Mouse (Mus musculus): ENCODE data around the gene Per2. TPM values are rescaled to one million over a fixed set of nuclear protein-coding genes. Genes with fewer than 3 reads are reported as not detected.

Per2 gene
- polyA plus RNA-seq, 1 experiment from 2014 or later, result 3.7 TPM

DNA sequence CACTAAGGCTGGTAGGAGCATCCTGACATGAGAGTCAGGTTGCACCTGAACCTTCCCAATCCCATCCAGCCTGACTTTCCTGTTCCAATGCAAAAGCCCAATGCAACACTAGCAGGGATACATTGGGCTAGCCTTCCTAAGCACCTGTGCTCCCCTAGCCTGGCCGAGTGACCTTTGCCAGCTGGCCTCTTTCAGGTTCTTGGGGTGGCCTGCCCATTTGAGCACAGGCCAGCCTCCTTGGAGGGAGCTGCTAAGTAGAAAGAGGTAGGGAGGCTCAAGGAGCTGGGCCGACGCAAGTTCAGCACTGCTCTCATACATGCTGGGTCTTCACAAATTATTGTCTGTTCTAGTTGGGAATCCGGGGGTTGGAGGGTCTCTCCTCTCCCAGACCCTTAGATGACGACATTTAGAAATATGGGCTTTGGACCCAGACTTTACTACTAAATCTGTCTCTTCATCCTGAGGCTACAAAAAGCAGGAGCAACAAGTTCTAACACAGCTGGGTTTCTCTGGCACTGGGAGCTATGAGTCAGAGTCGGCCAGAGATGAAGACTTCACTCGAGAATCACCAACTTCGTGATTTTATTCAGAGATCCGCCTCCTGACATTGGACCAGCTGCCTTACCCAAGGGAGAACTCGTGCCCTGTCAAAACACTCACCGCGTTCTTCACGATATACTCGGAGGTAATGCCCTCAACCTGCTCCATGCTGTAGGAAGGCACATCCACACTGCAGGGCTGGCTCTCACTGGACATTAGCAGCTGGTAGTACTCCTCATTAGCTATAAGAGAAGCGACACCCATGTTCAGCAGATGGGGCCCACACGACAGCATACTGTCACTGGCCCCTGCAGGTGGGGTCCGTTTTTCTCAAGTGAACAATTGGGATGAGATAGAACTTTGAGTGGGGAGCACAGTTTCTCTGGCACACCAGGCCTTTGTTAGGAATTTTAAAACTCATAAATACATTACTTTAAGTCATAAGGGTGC lies 14.0 kb downstream of the Per2 start:
- Histone ChIP-seq H3K4me1 (peaks cover 26% of the 10 kb centered on the region), H3K9ac (no peak overlapping the region), H3K9me3 (no peaks in the 10 kb centered on the region), H3K4me3 (no peak overlapping the region), H3K36me3 (peaks cover 41% of the 10 kb centered on the region), H3K27ac (peak overlapping the region; percentile 78), H3K4me2 (no peak overlapping the region), H3K27me3 (no peaks in the 10 kb centered on the region)
- WGBS, result 80% methylated on average over 17 of the region's 17 CpGs
- no peak for ATAC-seq (ENCODE audit: insufficient number of reproducible peaks, low FRiP score, low TSS enrichment, low read depth)

DNA sequence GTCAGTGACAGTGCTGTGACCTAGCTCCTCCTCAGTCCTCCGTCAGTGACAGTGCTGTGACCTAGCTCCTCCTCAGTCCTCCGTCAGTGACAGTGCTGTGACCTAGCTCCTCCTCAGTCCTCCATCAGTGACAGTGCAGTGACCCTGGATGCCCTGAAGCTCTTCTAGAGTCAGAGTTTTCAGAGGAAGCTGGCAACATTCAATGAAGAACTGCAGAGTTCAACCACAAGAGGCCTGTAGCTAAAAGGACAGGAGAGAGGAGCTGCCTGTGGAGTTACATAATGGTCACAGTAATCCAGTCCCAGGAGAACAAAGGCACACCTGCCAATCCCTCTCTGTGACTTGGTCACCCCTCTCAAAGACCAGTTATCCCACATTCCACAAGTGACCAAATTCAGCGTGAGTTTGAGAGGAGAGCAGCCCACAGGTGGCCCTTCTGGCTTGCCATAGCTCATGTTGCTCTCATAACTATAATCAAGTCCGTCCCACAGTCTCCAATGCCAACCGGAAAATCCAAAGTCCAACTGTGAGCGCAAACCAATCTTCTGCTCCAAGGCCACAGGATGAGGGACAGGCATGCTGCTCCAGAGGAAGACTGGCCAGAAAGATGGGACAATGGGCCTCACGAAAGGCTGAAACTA lies 16.7 kb downstream of the Per2 start:
- Histone ChIP-seq H3K27ac (no peak overlapping the region), H3K36me3 (peaks cover 29% of the 10 kb centered on the region), H3K27me3 (no peaks in the 10 kb centered on the region), H3K4me3 (no peak overlapping the region), H3K9me3 (no peaks in the 10 kb centered on the region), H3K9ac (no peak overlapping the region), H3K4me2 (no peak overlapping the region), H3K4me1 (peaks cover 26% of the 10 kb centered on the region)
- WGBS, result 75% methylated on average over 6 of the region's 7 CpGs
- no peak for ATAC-seq (ENCODE audit: insufficient number of reproducible peaks, low FRiP score, low TSS enrichment, low read depth)

DNA sequence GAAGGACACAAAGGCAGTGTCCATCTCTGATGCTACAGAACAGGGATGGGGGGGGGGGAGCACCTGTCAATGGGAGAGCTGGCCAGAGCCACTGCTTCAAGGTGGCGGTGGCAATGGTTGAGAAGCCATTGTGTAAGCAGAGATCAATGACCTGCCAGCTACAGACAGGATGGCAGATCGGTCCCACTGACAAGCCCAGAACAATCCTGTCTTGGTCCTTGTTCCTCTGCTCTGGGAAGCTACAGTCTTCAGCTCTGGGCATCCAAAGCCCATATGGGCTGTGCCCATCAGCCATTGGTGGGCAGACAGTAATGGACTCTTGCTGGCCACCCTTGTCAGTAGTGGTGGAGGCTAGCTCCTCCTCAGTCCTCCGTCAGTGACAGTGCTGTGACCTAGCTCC lies 17.3 kb downstream of the Per2 start:
- no peak for ATAC-seq (ENCODE audit: insufficient number of reproducible peaks, low FRiP score, low TSS enrichment, low read depth)
- Histone ChIP-seq H3K27me3 (no peaks in the 10 kb centered on the region), H3K27ac (no peak overlapping the region), H3K36me3 (peaks cover 25% of the 10 kb centered on the region), H3K9me3 (no peaks in the 10 kb centered on the region), H3K4me2 (no peak overlapping the region), H3K4me3 (no peak overlapping the region), H3K4me1 (peaks cover 25% of the 10 kb centered on the region), H3K9ac (no peak overlapping the region)
- 92% methylated on average over 3 of the region's 3 CpGs for whole genome bisulfite sequencing

DNA sequence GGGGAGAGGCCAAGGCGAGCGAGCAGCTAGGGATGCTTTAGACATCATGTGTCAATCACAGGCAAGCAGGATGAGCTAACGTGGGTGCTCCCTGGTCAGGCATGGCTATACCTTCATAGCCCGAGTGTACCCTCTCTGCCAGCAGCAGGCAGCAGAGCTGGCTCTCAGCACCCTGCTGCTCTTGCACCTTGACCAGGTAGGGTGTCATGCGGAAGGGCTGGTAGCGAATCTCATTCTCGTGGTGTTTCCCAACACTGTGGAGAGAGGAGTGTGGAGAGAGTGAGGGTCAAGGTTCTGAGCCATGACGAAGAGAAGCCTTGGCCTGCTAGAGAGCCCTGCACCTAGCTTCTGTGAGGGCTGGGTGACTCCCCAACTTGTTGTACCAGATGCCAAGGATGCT lies 19.3 kb downstream of the Per2 start:
- H3K4me3 ChIP-seq, result no peak overlapping the region
- WGBS, result 81% methylated on average over 8 of the region's 8 CpGs
- no peak for ATAC-seq (ENCODE audit: insufficient number of reproducible peaks, low FRiP score, low TSS enrichment, low read depth)

DNA sequence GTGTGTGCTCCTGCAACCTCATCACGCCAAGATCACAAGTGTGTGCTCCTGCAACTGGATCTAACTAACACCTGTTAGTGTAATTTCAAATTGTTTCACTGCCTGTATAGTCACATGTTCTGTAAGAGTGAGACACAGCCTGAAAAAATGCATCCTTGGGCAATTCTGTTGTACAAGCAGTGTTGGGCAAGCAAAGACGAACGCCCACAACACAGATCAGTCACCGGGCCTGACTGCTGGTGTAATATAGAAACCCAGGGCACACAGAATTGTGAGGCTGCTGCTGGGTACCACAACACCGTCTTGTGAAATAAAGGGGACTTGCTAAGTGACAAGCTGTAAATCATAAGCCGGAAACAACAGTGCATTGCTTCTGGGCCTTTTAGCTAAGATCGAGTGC lies 21.6 kb downstream of the Per2 start:
- ATAC-seq (ENCODE audit: insufficient number of reproducible peaks, low FRiP score, low TSS enrichment, low read depth), result no peak
- H3K27me3 ChIP-seq, result no peaks in the 10 kb centered on the region
- no peak overlapping the region for H3K4me2 ChIP-seq
- H3K27ac ChIP-seq, result no peak overlapping the region
- H3K36me3 ChIP-seq, result peaks cover 32% of the 10 kb centered on the region
- no peaks in the 10 kb centered on the region for H3K9me3 ChIP-seq
- 67% methylated on average over 7 of the region's 7 CpGs for WGBS
- no peak overlapping the region for H3K4me3 ChIP-seq
- peaks cover 17% of the 10 kb centered on the region for H3K4me1 ChIP-seq
- H3K9ac ChIP-seq, result no peak overlapping the region

More for the DNA sequence above, 19.3 kb downstream of the Per2 start:
- Histone ChIP-seq H3K4me1 (peaks cover 22% of the 10 kb centered on the region), H3K36me3 (peaks cover 27% of the 10 kb centered on the region), H3K4me2 (no peak overlapping the region), H3K9me3 (no peaks in the 10 kb centered on the region), H3K27ac (no peak overlapping the region), H3K27me3 (no peaks in the 10 kb centered on the region), H3K9ac (no peak overlapping the region)

- 86% methylated on average over 3 of the region's 3 CpGs for WGBS
- H3K36me3 ChIP-seq, result peaks cover 35% of the 10 kb centered on the region
These were observed 22.1 kb downstream of the Per2 start for GRCm38 (mm10) chr1:91437083-91437400.

DNA sequence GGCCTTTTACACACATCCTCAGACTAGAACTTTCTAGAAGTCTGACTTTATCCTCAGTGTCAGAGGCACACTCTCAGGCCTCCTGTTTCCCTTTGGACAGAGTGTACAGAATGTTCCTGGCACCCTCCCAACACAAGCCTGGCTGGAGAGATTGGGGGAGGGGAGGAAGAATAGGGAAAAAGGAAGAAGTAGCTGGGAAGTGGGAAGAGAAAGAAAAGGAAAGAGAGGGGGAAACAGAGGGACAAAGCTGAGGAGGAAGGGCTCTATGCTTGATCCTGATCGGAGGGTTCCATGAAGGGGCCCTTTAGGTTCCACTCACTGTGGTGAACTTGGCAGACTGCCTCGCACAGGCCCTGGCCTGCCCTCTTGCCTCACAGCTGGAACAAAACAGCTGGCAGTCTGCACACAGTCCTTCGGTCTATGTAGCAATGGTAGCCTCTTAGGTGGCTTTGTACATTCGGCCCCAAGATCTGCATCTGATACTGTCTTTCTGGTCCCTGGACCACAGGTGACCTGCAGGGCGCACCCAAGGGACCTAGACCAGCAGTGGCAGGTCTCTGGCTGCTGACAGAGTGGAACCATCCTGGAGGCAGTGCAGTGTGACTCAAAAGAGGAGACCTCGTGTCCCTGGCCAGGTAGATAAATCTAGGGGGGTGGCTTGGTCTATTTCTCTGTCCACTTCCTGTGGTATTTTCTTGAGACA lies 22.6 kb downstream of the Per2 start:
- peak; percentile 54 for ATAC-seq (ENCODE audit: insufficient number of reproducible peaks, low FRiP score, low TSS enrichment, low read depth)
- Histone ChIP-seq H3K9ac (no peak overlapping the region), H3K36me3 (peaks cover 31% of the 10 kb centered on the region), H3K9me3 (no peaks in the 10 kb centered on the region), H3K4me2 (no peak overlapping the region), H3K27ac (peak overlapping the region; percentile 81), H3K27me3 (no peaks in the 10 kb centered on the region), H3K4me1 (peaks cover 17% of the 10 kb centered on the region), H3K4me3 (no peak overlapping the region)
- 42% methylated on average over 6 of the region's 6 CpGs for WGBS

More at GRCm38 (mm10) chr1:91437083-91437400, 22.1 kb downstream of the Per2 start:
- H3K4me1 ChIP-seq, result peaks cover 17% of the 10 kb centered on the region
- H3K4me3 ChIP-seq, result no peak overlapping the region
- ATAC-seq (ENCODE audit: insufficient number of reproducible peaks, low FRiP score, low TSS enrichment, low read depth), result no peak
- no peak overlapping the region for H3K4me2 ChIP-seq
- no peak overlapping the region for H3K9ac ChIP-seq
- H3K27ac ChIP-seq, result peak overlapping the region; percentile 81; the same call in 1 of the 2 replicates
- no peaks in the 10 kb centered on the region for H3K9me3 ChIP-seq
- no peaks in the 10 kb centered on the region for H3K27me3 ChIP-seq

- H3K36me3 ChIP-seq, result peaks cover 33% of the 10 kb centered on the region
- 82% methylated on average over 13 of the region's 13 CpGs for WGBS
- H3K4me1 ChIP-seq, result peaks cover 17% of the 10 kb centered on the region
- H3K27me3 ChIP-seq, result no peaks in the 10 kb centered on the region
- no peak overlapping the region for H3K4me3 ChIP-seq
- peak overlapping the region; percentile 81 for H3K27ac ChIP-seq
- no peak overlapping the region for H3K4me2 ChIP-seq
- no peaks in the 10 kb centered on the region for H3K9me3 ChIP-seq
- no peak for ATAC-seq (ENCODE audit: insufficient number of reproducible peaks, low FRiP score, low TSS enrichment, low read depth)
- no peak overlapping the region for H3K9ac ChIP-seq
These were observed 23.5 kb downstream of the Per2 start for GRCm38 (mm10) chr1:91435606-91436130.

GRCm38 (mm10) chr1:91434905-91435304 lies 24.2 kb downstream of the Per2 start:
- H3K4me1 ChIP-seq, result peaks cover 17% of the 10 kb centered on the region
- no peak overlapping the region for H3K27ac ChIP-seq
- peaks cover 35% of the 10 kb centered on the region for H3K36me3 ChIP-seq
- no peaks in the 10 kb centered on the region for H3K27me3 ChIP-seq
- H3K9ac ChIP-seq, result no peak overlapping the region
- ATAC-seq (ENCODE audit: insufficient number of reproducible peaks, low FRiP score, low TSS enrichment, low read depth), result no peak
- WGBS, result 94% methylated on average over 8 of the region's 8 CpGs
- H3K4me3 ChIP-seq, result no peak overlapping the region
- no peak overlapping the region for H3K4me2 ChIP-seq
- no peaks in the 10 kb centered on the region for H3K9me3 ChIP-seq

DNA sequence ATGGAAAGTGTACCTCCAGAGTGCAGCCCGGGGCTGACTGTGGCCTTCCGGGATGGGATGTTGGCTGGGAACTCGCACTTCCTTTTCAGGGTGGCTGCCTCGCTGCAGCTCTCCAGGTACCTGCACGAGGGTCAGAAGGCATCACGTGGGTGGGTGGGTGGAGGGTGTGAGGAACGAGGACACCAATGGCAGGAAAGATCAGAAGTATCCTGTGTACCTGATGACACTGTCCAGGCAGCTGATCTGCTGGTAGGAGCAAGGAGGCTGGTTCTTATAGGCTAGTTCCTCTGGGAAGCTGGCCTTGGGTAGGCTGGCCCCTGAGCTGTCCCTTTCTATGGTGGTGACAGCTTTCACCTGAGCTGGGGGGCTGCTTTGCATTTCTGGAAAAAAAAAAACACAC lies 28.4 kb downstream of the Per2 start:
- Histone ChIP-seq H3K4me3 (no peak overlapping the region), H3K9me3 (no peaks in the 10 kb centered on the region), H3K9ac (no peak overlapping the region), H3K4me1 (peaks cover 5% of the 10 kb centered on the region), H3K36me3 (peaks cover 34% of the 10 kb centered on the region), H3K27me3 (no peaks in the 10 kb centered on the region), H3K27ac (no peak overlapping the region), H3K4me2 (no peak overlapping the region)
- 67% methylated on average over 7 of the region's 7 CpGs for WGBS
- ATAC-seq (ENCODE audit: insufficient number of reproducible peaks, low FRiP score, low TSS enrichment, low read depth), result no peak

DNA sequence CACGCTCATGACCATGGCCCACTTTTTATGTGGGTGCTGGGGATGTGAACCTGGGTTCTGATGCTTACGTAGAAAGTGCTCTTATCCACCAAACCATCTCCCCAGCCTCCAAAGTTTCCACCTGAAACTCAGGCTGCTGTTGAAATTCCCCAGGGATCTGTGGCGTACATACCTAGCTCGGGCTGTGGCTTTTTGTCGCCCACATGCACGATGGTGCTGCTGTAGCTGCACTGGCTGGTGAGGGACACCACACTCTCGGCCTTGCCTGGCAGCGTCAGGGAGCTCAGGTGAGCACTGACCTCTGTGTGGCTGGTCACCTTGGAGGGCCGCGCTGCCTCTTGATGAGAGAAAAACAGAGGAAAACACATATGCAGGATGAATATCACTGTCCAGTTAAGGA lies 29.9 kb downstream of the Per2 start:
- no peak overlapping the region for H3K9ac ChIP-seq
- H3K4me1 ChIP-seq, result 0 out of 2 replicates have a peak, but pooled peaks cover 3% of the 10 kb centered on the region
- ATAC-seq (ENCODE audit: insufficient number of reproducible peaks, low FRiP score, low TSS enrichment, low read depth), result no peak
- no peaks in the 10 kb centered on the region for H3K27me3 ChIP-seq
- H3K36me3 ChIP-seq, result peaks cover 30% of the 10 kb centered on the region
- 91% methylated on average over 10 of the region's 10 CpGs for WGBS
- H3K4me3 ChIP-seq, result no peak overlapping the region
- H3K4me2 ChIP-seq, result no peak overlapping the region
- H3K27ac ChIP-seq, result no peak overlapping the region
- H3K9me3 ChIP-seq, result no peaks in the 10 kb centered on the region
